Mouse (Mus musculus): Measurements from ENCODE around the gene 4933415A04Rik. TPM values are rescaled to one million over a fixed set of nuclear protein-coding genes. Genes with fewer than 3 reads are reported as not detected.

The 4933415A04Rik gene
- polyA plus RNA-seq, 1 experiment from 2014 or later = 6.4 TPM

GRCm38 (mm10) chr11:43610662-43611033 is 23.8 kb downstream of the 4933415A04Rik start:
- H3K4me1 ChIP-seq (replicated peaks; ENCODE audit: control insufficient read depth, insufficient read depth, low read length) = peaks cover 10% of the 10 kb centered on the region; the same call in 1 of the 2 replicates
- no peaks in the 10 kb centered on the region for H3K9me3 ChIP-seq (ENCODE audit: control insufficient read depth, low read length)
- WGBS = 63% methylated on average over 5 of the region's 5 CpGs
- H3K4me3 ChIP-seq (ENCODE audit: low read depth, low read length) = no peak overlapping the region
- no peak for DNase-seq (ENCODE audit: low spot score)
- no peak for ATAC-seq (replicated peaks; ENCODE audit: low FRiP score, low TSS enrichment, low read depth)
- no peaks in the 10 kb centered on the region for H3K27me3 ChIP-seq (replicated peaks; ENCODE audit: control insufficient read depth, insufficient read depth, low read length)
- no peak overlapping the region for H3K9ac ChIP-seq (ENCODE audit: low read length)
- H3K27ac ChIP-seq (ENCODE audit: low read depth) = no peak overlapping the region
- no peaks in the 10 kb centered on the region for H3K36me3 ChIP-seq (ENCODE audit: control insufficient read depth, insufficient read depth, low read length)
- H3K4me2 ChIP-seq (ENCODE audit: low read length) = no peak overlapping the region

GRCm38 (mm10) chr11:43612834-43613488 is 26.1 kb downstream of the 4933415A04Rik start:
- Histone ChIP-seq H3K4me3 (ENCODE audit: low read depth, low read length) (no peak overlapping the region), H3K9me3 (ENCODE audit: control insufficient read depth, low read length) (no peaks in the 10 kb centered on the region), H3K27ac (ENCODE audit: low read depth) (peak overlapping the region; percentile 64; the same call in 1 of the 2 replicates), H3K27me3 (replicated peaks; ENCODE audit: control insufficient read depth, insufficient read depth, low read length) (no peaks in the 10 kb centered on the region), H3K9ac (ENCODE audit: low read length) (peak overlapping the region; percentile 38; the same call in 1 of the 2 replicates), H3K36me3 (ENCODE audit: control insufficient read depth, insufficient read depth, low read length) (no peaks in the 10 kb centered on the region), H3K4me2 (ENCODE audit: low read length) (no peak overlapping the region), H3K4me1 (replicated peaks; ENCODE audit: control insufficient read depth, insufficient read depth, low read length) (peaks cover 17% of the 10 kb centered on the region)
- DNase-seq (ENCODE audit: low spot score) (peak; percentile 98), ATAC-seq (replicated peaks; ENCODE audit: low FRiP score, low TSS enrichment, low read depth) (peak; percentile 80)
- WGBS = 23% methylated on average over 12 of the region's 12 CpGs

- peaks cover 21% of the 10 kb centered on the region for H3K4me1 ChIP-seq (replicated peaks; ENCODE audit: control insufficient read depth, insufficient read depth, low read length)
- H3K36me3 ChIP-seq (ENCODE audit: control insufficient read depth, insufficient read depth, low read length) = no peaks in the 10 kb centered on the region
- no peaks in the 10 kb centered on the region for H3K9me3 ChIP-seq (ENCODE audit: control insufficient read depth, low read length)
- H3K27ac ChIP-seq (ENCODE audit: low read depth) = peak overlapping the region; percentile 45; the same call in 1 of the 2 replicates
- no peak overlapping the region for H3K4me3 ChIP-seq (ENCODE audit: low read depth, low read length)
- ATAC-seq (replicated peaks; ENCODE audit: low FRiP score, low TSS enrichment, low read depth) (no peak), DNase-seq (ENCODE audit: low spot score) (no peak)
- WGBS = 61% methylated on average over 5 of the region's 5 CpGs
- H3K9ac ChIP-seq (ENCODE audit: low read length) = no peak overlapping the region
- no peaks in the 10 kb centered on the region for H3K27me3 ChIP-seq (replicated peaks; ENCODE audit: control insufficient read depth, insufficient read depth, low read length)
- no peak overlapping the region for H3K4me2 ChIP-seq (ENCODE audit: low read length)
These were observed 31.1 kb downstream of the 4933415A04Rik start for GRCm38 (mm10) chr11:43617924-43618323.

GRCm38 (mm10) chr11:43618403-43618802 is 31.6 kb downstream of the 4933415A04Rik start:
- DNase-seq (ENCODE audit: low spot score) (no peak), ATAC-seq (replicated peaks; ENCODE audit: low FRiP score, low TSS enrichment, low read depth) (no peak)
- WGBS = 67% methylated on average over 7 of the region's 7 CpGs
- Histone ChIP-seq H3K9me3 (ENCODE audit: control insufficient read depth, low read length) (no peaks in the 10 kb centered on the region), H3K9ac (ENCODE audit: low read length) (no peak overlapping the region), H3K36me3 (ENCODE audit: control insufficient read depth, insufficient read depth, low read length) (no peaks in the 10 kb centered on the region), H3K4me2 (ENCODE audit: low read length) (no peak overlapping the region), H3K4me3 (ENCODE audit: low read depth, low read length) (no peak overlapping the region), H3K27me3 (replicated peaks; ENCODE audit: control insufficient read depth, insufficient read depth, low read length) (no peaks in the 10 kb centered on the region), H3K27ac (ENCODE audit: low read depth) (peak overlapping the region; percentile 45; the same call in 1 of the 2 replicates), H3K4me1 (replicated peaks; ENCODE audit: control insufficient read depth, insufficient read depth, low read length) (peaks cover 16% of the 10 kb centered on the region)

- Histone ChIP-seq H3K4me2 (ENCODE audit: low read length) (no peak overlapping the region), H3K27ac (ENCODE audit: low read depth) (no peak overlapping the region), H3K4me1 (replicated peaks; ENCODE audit: control insufficient read depth, insufficient read depth, low read length) (peaks cover 23% of the 10 kb centered on the region), H3K36me3 (ENCODE audit: control insufficient read depth, insufficient read depth, low read length) (no peaks in the 10 kb centered on the region), H3K9me3 (ENCODE audit: control insufficient read depth, low read length) (no peaks in the 10 kb centered on the region), H3K27me3 (replicated peaks; ENCODE audit: control insufficient read depth, insufficient read depth, low read length) (no peaks in the 10 kb centered on the region), H3K4me3 (ENCODE audit: low read depth, low read length) (no peak overlapping the region), H3K9ac (ENCODE audit: low read length) (no peak overlapping the region)
- DNase-seq (ENCODE audit: low spot score) (no peak), ATAC-seq (replicated peaks; ENCODE audit: low FRiP score, low TSS enrichment, low read depth) (peak; percentile 41)
- WGBS = 69% methylated on average over 5 of the region's 5 CpGs
These were observed 34.9 kb downstream of the 4933415A04Rik start for GRCm38 (mm10) chr11:43621769-43622168.

- Histone ChIP-seq H3K9ac (ENCODE audit: low read length) (no peak overlapping the region), H3K4me3 (ENCODE audit: low read depth, low read length) (no peak overlapping the region), H3K4me1 (replicated peaks; ENCODE audit: control insufficient read depth, insufficient read depth, low read length) (peaks cover 11% of the 10 kb centered on the region), H3K36me3 (ENCODE audit: control insufficient read depth, insufficient read depth, low read length) (no peaks in the 10 kb centered on the region), H3K9me3 (ENCODE audit: control insufficient read depth, low read length) (no peaks in the 10 kb centered on the region), H3K27ac (ENCODE audit: low read depth) (no peak overlapping the region), H3K27me3 (replicated peaks; ENCODE audit: control insufficient read depth, insufficient read depth, low read length) (no peaks in the 10 kb centered on the region), H3K4me2 (ENCODE audit: low read length) (no peak overlapping the region)
- no peak for ATAC-seq (replicated peaks; ENCODE audit: low FRiP score, low TSS enrichment, low read depth)
- 91% methylated on average over 1 of the region's 1 CpGs for WGBS
- no peak for DNase-seq (ENCODE audit: low spot score)
These were observed 37.5 kb downstream of the 4933415A04Rik start for GRCm38 (mm10) chr11:43624341-43624740.

GRCm38 (mm10) chr11:43626300-43626926 is 39.6 kb downstream of the 4933415A04Rik start:
- Histone ChIP-seq H3K9ac (ENCODE audit: low read length) (no peak overlapping the region), H3K36me3 (ENCODE audit: control insufficient read depth, insufficient read depth, low read length) (no peaks in the 10 kb centered on the region), H3K27me3 (replicated peaks; ENCODE audit: control insufficient read depth, insufficient read depth, low read length) (no peaks in the 10 kb centered on the region), H3K4me3 (ENCODE audit: low read depth, low read length) (peak overlapping the region; percentile 22), H3K9me3 (ENCODE audit: control insufficient read depth, low read length) (no peaks in the 10 kb centered on the region), H3K4me2 (ENCODE audit: low read length) (peak overlapping the region; percentile 39), H3K4me1 (replicated peaks; ENCODE audit: control insufficient read depth, insufficient read depth, low read length) (peaks cover 11% of the 10 kb centered on the region), H3K27ac (ENCODE audit: low read depth) (peak overlapping the region; percentile 57; the same call in 1 of the 2 replicates)
- 7% methylated on average over 12 of the region's 12 CpGs for WGBS
- DNase-seq (ENCODE audit: low spot score) = peak; percentile 78
- peak; percentile 75 for ATAC-seq (replicated peaks; ENCODE audit: low FRiP score, low TSS enrichment, low read depth)

GRCm38 (mm10) chr11:43626927-43627645 is 40.2 kb downstream of the 4933415A04Rik start:
- no peaks in the 10 kb centered on the region for H3K27me3 ChIP-seq (replicated peaks; ENCODE audit: control insufficient read depth, insufficient read depth, low read length)
- H3K4me1 ChIP-seq (replicated peaks; ENCODE audit: control insufficient read depth, insufficient read depth, low read length) = peaks cover 18% of the 10 kb centered on the region
- WGBS = 37% methylated on average over 18 of the region's 18 CpGs
- H3K36me3 ChIP-seq (ENCODE audit: control insufficient read depth, insufficient read depth, low read length) = no peaks in the 10 kb centered on the region
- ATAC-seq (replicated peaks; ENCODE audit: low FRiP score, low TSS enrichment, low read depth) (no peak), DNase-seq (ENCODE audit: low spot score) (no peak)
- H3K9me3 ChIP-seq (ENCODE audit: control insufficient read depth, low read length) = no peaks in the 10 kb centered on the region
- peak overlapping the region; percentile 57; the same call in 1 of the 2 replicates for H3K27ac ChIP-seq (ENCODE audit: low read depth)
- H3K9ac ChIP-seq (ENCODE audit: low read length) = no peak overlapping the region
- H3K4me2 ChIP-seq (ENCODE audit: low read length) = peak overlapping the region; percentile 39
- H3K4me3 ChIP-seq (ENCODE audit: low read depth, low read length) = 0 out of 2 replicates have a peak overlapping the region, but pooled peaks have one; percentile 22

Measured in intestine, embryonic 14.5 days (tissue).